Mouse (Mus musculus): ENCODE measurements around the gene Gm266.
A peak's percentile ranks its signal among the peaks of the same experiment; 100 is the strongest.

Gm266 gene

DNA sequence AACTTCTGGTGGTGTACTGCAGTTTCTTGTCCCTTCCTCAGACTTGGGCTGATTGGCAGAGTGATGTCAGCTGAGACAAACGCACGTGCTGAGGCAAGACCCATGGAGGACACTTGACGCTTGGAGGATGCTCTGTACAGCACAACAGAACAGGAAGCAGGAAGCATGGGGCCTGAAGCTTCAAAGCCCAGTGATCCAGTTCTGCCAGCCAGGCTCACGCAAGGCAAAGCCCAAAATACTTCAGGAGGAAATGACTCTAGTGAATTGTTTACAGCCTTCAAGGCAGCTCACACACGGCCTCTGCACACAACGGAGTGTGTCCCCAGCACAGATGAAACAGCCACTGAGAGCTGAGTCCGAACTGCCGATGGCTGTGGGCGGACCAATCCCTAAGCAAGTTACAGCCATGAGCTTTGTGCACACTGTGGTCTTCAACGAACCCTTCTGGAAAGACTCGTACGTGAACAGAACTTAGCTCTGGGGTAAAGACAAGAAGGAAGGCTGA, 17.5 kb upstream of the Gm266 start:
- DNase-seq (ENCODE audit: low spot score): no peak

DNA sequence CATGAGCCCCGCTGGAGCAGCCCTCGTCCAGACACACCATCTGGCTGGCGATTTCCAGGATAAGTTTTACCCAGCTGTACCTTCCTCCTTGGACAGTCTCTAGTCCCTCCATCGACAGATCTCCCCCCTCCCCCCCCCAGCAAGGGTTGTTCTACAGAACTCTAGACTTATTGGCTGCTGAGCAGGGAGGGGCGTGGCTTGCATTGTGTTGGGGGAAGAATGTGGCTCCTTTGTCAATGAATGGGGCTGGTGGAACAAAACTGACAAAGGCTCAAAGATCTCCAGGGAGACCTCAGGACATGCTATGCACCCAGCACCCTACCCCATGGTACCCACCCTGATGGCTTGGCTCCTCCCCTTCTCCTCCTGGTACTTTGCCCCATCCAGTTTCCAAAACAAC, 15.1 kb upstream of the Gm266 start:
- DNase-seq (ENCODE audit: low spot score): no peak

DNA sequence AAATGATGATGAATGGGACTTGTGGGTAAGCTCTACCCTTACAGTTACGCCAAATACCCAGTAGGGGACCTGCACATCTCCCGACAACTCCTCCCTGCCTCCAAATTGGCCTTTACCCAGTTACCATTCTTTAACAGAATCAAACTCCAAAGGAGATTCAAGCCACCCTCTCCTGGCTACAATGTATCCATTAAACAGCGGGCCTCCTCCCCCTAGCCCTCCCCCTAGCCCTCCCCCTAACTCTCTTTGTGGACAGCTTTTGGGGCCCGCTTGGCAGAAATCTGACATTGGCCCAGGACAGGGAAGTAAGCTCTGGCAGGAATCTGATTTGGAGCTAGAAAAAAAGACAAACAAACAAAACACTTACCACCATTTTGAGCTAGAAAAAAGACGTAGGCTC, 14.0 kb upstream of the Gm266 start:
- no peak for DNase-seq (ENCODE audit: low spot score)

DNA sequence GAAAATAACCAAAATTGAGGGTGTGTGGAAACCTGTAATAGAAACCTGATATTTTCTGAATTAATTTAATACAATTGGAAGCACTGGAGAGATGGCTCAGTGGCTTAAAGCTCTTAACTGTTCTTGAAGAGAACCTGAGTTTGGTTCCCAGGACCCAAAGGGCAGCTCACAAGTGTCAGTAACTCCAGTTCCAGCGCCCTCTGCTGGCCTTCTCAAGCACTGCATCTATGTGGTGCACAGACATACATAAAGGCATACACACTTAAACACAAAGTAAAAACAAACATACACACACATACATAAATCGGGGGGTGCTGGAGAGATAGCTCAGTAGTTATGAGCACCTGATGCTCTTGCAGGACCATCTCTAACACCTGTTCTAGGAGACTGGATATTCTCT, 11.5 kb upstream of the Gm266 start:
- no peak for DNase-seq (ENCODE audit: low spot score)

DNA sequence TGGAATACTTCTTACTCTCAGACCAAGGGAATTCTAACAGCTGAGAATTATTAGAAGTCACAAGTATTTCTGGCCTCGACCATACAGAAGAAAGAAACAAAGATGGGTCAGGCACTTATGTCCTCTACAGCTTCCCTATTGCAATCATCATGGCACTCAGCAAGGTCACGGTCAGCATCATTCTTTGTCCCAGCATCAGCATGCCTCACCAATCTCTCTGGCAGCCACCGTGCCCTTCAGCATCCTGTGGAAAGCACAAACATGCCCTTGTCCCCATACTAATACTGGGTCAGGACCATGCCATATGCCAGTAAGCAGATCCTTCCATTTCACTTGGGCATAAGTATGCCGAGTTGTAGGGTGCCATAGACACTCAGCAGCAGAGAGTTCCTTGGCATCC, 9.3 kb upstream of the Gm266 start:
- DNase-seq (ENCODE audit: low spot score): no peak

GRCm38 (mm10) chr12:111489261-111489865, 3.7 kb upstream of the Gm266 start:
- no peak for DNase-seq (ENCODE audit: low spot score)

GRCm38 (mm10) chr12:111486455-111486854, 832 bp upstream of the Gm266 start:
- no peak for DNase-seq (ENCODE audit: low spot score)

DNA sequence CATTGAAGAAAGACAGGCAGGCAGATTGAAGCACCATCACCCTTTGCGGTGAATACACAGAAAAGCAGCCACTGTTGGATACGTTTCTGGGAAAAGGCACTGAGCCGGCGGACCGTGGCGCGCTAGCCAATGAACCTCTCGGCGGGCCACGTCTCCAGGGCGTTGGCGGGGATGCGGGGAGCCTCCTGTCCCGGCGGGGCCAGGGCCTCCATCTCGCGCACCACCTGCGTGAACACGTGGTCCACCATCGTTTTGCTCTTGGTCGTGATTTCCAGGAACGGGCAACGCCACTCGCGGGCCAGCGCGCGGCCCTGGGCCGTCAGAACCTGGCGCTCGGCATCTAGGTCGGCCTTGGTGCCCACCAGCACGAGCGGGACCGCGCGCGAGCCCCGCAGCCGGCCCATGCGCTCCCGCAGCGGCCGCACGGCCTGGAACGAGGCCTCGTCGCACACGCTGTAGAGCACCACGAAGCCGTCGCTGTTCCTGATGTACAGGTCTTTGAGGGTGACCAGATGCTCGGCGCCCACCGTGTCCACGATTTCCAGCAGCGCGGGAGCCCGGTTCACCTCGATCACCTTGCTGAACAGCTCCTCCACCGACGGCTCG, 474 bp downstream of the Gm266 start:
- DNase-seq (ENCODE audit: low spot score): no peak

DNA sequence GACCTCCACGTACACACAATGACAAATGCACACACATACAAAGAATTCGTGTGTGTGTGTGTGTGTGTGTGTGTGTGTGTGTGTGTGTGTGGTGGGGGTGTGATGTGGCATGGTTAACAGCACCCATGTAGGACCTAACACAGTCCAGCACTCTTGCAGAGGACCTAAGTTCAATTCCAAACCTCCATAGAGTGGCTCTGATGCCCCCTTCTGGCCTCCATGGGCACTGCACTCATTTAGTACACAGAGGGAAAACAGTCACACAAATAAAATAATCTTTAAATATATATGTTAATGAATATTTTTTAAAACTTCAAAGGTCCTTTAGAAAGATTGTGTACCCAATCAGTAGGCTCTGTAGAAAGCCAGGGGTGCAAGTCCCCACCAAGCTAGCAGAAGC, 5.7 kb downstream of the Gm266 start:
- peak; percentile 38 for DNase-seq (ENCODE audit: low spot score)

GRCm38 (mm10) chr12:111478924-111479323, 6.7 kb downstream of the Gm266 start:
- no peak for DNase-seq (ENCODE audit: low spot score)

DNA sequence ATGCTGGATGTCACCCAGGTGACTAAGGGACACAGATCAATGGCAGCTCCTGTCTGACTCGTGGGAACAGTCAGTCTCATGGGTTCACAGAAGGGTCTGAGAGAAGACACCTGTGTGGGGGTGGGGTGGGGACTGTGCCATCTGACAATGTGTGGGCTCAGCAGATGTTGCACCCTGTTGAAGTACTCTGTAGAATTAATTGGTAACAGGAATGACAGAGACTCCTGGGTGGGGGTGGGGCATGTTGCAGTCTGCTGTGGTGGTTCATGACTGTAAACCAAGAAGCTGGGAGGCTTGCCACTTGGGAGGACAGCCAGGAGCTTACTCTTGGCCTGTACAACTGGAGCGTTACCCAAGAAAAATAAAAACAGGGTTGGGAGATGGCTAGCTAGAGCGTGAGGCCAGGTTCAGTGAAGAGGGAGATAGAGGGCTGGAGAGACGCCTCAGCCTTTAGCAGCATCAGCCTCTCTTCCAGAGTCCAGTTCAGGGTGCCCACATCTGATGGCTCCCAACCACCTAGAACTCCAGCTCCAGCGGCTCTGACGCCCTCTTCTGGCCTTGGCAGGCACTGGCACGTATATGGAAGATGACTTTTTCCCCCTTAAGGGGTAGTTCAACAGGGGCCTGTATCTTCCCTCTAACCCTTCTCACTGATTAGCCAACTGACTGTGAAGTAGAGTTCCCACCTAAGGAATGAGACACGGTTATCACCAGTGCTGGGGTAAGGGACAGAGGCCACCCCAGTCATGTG, 10.6 kb downstream of the Gm266 start:
- peak; percentile 50 for DNase-seq (ENCODE audit: low spot score)

- DNase-seq (ENCODE audit: low spot score): no peak
Measured at GRCm38 (mm10) chr12:111474384-111474783, 11.2 kb downstream of the Gm266 start.

GRCm38 (mm10) chr12:111472886-111473285, 12.7 kb downstream of the Gm266 start:
- DNase-seq (ENCODE audit: low spot score): no peak

GRCm38 (mm10) chr12:111471721-111472120, 13.9 kb downstream of the Gm266 start:
- DNase-seq (ENCODE audit: low spot score): no peak

DNA sequence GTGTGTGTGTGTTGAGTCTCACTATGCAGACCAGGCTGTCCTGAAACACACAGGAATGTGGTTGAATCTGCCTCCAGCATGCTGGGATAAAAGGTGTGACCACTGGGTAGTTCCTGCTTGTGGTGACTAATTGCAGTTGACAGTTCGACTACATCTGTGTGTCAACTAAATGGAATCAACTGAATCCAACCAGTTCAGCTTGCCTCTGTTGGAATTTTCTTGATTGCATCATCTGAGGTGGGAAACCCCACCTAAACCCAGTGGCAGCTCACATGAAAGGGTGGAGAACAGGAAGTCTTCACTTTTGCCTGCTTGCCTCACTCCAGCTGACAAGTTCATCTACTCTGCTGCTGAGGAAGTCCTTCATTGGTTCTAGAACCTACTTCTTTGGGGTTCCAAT, 14.5 kb downstream of the Gm266 start:
- DNase-seq (ENCODE audit: low spot score): no peak

GRCm38 (mm10) chr12:111469507-111469906, 16.1 kb downstream of the Gm266 start:
- DNase-seq (ENCODE audit: low spot score): peak; percentile 67

DNA sequence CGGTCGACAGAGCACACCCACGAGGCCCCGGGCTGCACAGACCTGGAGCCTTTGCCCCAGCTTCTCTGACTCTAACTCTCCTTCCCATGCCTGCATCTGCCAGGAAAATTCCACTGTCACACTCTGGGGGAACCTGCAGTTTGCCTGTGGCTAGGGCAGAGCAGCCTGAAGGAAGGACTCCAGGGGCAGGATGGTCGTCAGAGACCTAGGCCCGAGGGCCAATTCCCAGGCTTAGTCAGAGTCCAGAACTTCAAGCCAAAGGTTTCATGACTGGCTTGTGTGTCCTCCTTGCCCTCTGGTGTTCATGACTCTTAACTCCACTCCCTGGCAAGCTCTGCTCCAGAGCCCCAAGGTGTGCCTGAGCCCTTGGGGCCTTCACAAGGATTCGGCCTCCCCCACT, 17.4 kb downstream of the Gm266 start:
- DNase-seq (ENCODE audit: low spot score): no peak

- DNase-seq (ENCODE audit: low spot score): no peak
Measured at GRCm38 (mm10) chr12:111466369-111466768, 19.3 kb downstream of the Gm266 start.

DNA sequence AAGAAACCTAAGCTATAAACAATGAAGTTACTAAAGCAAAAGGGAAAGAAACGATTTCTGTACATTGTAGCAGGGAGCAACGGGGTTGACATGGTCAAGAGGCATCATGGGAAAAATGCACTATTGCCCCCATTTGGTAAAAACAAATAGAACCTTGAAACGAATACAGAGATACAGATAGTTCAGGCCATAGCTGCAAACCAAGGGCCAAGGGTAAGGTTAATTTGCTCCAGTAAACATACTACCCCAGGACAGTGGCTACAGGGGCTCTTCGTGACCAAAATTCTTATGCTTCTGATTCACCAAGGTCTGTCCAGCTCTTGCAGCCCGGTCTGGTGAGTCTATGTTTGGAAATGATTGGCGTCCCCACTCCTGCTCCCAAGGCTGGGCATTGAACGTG, 22.1 kb downstream of the Gm266 start:
- no peak for DNase-seq (ENCODE audit: low spot score)

- DNase-seq (ENCODE audit: low spot score): no peak
Measured at GRCm38 (mm10) chr12:111457742-111458141, 27.9 kb downstream of the Gm266 start.

- DNase-seq (ENCODE audit: low spot score): no peak
Measured at GRCm38 (mm10) chr12:111455860-111456259, 29.8 kb downstream of the Gm266 start.

GRCm38 (mm10) chr12:111455311-111455846, 30.2 kb downstream of the Gm266 start:
- peak; percentile 31 for DNase-seq (ENCODE audit: low spot score)
